Mouse (Mus musculus): Measurements from ENCODE around the gene Osgin1. TPM values are rescaled to one million over a fixed set of nuclear protein-coding genes. Genes with fewer than 3 reads are reported as not detected.

Gene Osgin1
- polyA plus RNA-seq, 1 experiment from 2014 or later = not detected

DNA sequence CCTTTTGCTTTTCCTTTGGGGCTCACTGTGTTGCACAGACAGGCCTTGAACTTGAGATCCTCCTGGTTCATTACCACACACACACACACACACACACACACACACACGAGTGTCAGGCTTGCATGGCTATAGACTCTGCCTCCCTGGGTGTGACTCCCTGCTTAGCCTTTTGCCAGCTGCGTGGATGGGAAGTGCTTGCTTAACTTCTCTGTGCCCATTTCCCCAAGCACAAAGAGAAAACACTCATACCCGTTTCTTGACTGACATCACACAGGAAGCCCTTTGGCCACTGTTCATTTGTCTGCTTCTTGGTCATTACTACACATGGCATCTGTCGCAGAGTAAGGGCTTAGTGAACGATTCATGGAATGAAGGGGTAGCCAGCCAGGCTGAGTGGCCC, 8.1 kb downstream of the Osgin1 start:
- H3K27ac ChIP-seq (replicated peaks; ENCODE audit: low read depth, low read length) = no peak overlapping the region
- ATAC-seq (ENCODE audit: low FRiP score, low TSS enrichment) = no peak
- H3K4me1 ChIP-seq (ENCODE audit: control insufficient read depth, insufficient read depth, low read length) = no peaks in the 10 kb centered on the region
- no peak overlapping the region for H3K9ac ChIP-seq (replicated peaks; ENCODE audit: low read length)
- no peak overlapping the region for H3K4me3 ChIP-seq (replicated peaks; ENCODE audit: low read depth, low read length)
- no peak for DNase-seq
- 76% methylated on average over 5 of the region's 5 CpGs for WGBS
- no peaks in the 10 kb centered on the region for H3K36me3 ChIP-seq (ENCODE audit: control insufficient read depth, insufficient read depth, low read length)
- H3K9me3 ChIP-seq (ENCODE audit: control insufficient read depth, low read length) = no peaks in the 10 kb centered on the region
- no peaks in the 10 kb centered on the region for H3K27me3 ChIP-seq (ENCODE audit: control insufficient read depth, insufficient read depth, low read length)
- H3K4me2 ChIP-seq (ENCODE audit: low read length) = no peak overlapping the region

DNA sequence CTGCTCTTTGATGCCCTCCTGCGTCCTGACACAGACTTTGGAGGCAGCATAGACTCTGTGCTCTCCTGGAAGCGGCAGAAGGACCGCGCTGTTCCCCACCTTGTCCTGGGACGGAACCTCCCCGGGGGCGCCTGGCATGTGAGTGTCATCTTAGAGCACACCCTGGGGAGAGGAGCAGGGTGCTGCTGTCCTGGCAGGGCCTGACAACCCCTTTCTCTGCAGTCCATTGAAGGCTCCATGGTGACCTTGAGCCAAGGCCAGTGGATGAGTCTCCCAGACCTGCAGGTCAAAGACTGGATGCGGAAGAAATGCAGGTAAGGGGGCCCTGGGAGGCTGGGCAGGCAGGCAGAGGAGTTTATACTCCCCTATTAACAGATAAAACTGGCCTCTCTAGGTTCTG, 9.0 kb downstream of the Osgin1 start:
- no peaks in the 10 kb centered on the region for H3K36me3 ChIP-seq (ENCODE audit: control insufficient read depth, insufficient read depth, low read length)
- H3K4me1 ChIP-seq (ENCODE audit: control insufficient read depth, insufficient read depth, low read length) = no peaks in the 10 kb centered on the region
- H3K4me3 ChIP-seq (replicated peaks; ENCODE audit: low read depth, low read length) = no peak overlapping the region
- no peak overlapping the region for H3K4me2 ChIP-seq (ENCODE audit: low read length)
- no peak for DNase-seq
- peaks cover 2% of the 10 kb centered on the region; the same call in 1 of the 2 replicates for H3K27me3 ChIP-seq (ENCODE audit: control insufficient read depth, insufficient read depth, low read length)
- no peaks in the 10 kb centered on the region for H3K9me3 ChIP-seq (ENCODE audit: control insufficient read depth, low read length)
- no peak overlapping the region for H3K9ac ChIP-seq (replicated peaks; ENCODE audit: low read length)
- 93% methylated on average over 8 of the region's 8 CpGs for WGBS
- no peak for ATAC-seq (ENCODE audit: low FRiP score, low TSS enrichment)
- no peak overlapping the region for H3K27ac ChIP-seq (replicated peaks; ENCODE audit: low read depth, low read length)

DNA sequence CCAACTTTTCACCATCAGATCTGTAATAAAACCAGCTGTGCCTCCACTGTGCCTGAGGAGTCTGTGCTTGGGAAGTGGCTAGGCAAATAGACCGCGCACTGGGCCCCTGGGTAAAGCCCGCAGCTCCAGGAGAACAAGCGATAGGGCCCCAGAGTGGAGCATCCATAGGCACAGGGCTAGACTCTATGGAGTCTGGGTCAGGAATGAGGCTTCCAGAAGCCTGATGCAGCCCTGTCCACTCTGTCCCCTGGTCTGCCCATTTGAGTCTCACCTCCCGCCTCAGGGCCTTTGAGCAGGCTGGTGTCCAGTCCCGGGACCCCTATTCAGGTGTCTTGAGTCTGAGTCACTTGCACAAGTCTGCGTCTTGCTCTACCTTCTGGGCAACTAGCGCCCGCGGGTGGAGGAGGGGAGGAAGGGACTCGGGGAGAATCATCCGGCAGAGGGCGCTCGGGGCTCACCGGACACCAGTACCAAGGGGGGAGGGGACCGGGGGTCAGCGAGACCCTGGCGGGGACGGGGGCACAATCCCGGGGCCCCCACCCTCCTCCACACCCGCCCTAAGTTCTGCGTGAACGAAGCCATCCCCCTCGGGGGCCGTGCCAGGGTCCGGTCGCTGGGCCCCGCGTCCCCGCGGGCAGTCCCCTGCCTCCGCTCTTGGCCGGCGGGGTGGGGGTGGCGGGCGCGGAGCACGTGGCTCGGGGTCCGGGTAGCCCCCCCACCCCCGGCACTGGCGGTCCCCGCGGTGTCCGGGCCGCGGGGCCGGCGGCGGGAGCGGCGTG, 12.5 kb downstream of the Osgin1 start, which contains the start of gene Necab2:
Gene Necab2 (plus strand): TSS at position 509 of the 779 bp plus-strand sequence.
- Histone ChIP-seq H3K27ac (replicated peaks; ENCODE audit: low read depth, low read length) (peak within 1 kb of the TSS; percentile 49), H3K4me2 (ENCODE audit: low read length) (peak within 1 kb of the TSS; percentile 81), H3K36me3 (ENCODE audit: control insufficient read depth, insufficient read depth, low read length) (no peaks in the 10 kb centered on the region), H3K4me3 (replicated peaks; ENCODE audit: low read depth, low read length) (peak within 1 kb of the TSS; percentile 64), H3K27me3 (ENCODE audit: control insufficient read depth, insufficient read depth, low read length) (peaks cover 7% of the 10 kb centered on the region; the same call in 1 of the 2 replicates), H3K9ac (replicated peaks; ENCODE audit: low read length) (peak within 1 kb of the TSS; percentile 77), H3K9me3 (ENCODE audit: control insufficient read depth, low read length) (no peaks in the 10 kb centered on the region), H3K4me1 (ENCODE audit: control insufficient read depth, insufficient read depth, low read length) (no peaks in the 10 kb centered on the region)
- DNase-seq (peak; percentile 94), ATAC-seq (ENCODE audit: low FRiP score, low TSS enrichment) (peak; percentile 69)
- 2% methylated on average over 34 of the region's 52 CpGs for WGBS

DNA sequence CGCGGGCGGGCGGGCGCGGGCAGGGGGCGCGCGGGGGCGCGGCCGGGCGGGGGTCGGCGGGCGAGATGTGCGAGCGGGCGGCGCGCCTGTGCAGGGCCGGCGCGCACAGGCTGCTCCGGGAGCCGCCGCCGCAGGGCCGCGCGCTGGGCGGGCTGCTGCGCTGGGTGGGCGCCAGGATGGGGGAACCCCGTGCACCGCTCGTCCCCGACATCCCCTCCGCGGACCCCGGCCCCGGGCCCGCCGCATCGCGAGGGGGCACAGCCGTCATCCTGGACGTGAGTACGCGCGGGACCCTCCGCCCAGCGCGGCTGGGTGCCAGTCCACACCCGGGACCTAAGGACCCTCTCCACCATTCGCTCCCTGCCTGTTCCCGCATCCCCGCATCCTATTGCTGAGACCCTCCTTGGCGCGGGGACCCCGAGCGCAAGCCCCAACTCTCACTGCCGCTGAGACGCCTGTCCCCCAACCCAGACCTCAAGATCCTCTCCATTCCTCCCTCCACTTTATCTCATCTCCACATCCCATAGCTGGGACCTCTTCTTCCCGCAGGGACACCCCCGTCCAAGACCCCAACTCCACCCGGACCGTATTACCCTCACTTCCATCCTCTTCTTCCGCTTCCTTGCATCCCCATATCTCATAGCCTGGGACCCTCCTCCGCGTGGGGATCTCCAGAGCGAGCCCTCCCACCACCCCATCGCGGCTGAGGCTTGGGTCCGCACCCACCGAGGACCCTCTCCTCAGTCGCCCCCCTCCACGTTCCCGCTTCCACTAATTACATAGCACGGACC, 13.3 kb downstream of the Osgin1 start:
- H3K9me3 ChIP-seq (ENCODE audit: control insufficient read depth, low read length) = no peaks in the 10 kb centered on the region

DNA sequence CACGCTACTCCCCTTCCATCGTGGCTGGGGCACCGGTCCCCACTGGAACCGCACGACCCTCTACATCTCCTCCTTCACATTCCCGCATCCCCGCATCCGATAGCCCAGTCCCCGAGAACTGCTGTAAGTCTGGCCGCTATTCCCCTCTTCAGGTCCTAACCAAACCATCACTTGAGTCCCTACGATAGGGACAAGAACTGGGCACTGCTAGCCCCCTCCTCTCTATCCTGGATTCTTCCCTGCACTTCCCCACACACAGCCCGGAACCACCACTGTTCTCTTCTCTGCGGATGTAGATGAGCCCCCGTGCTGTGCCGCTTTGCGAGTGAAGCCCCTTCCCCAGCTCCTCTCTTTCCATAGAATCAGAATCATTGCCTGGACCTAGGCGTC, 13.9 kb downstream of the Osgin1 start:
- peaks cover 7% of the 10 kb centered on the region; the same call in 1 of the 2 replicates for H3K27me3 ChIP-seq (ENCODE audit: control insufficient read depth, insufficient read depth, low read length)
- DNase-seq = peak; percentile 37
- no peaks in the 10 kb centered on the region for H3K36me3 ChIP-seq (ENCODE audit: control insufficient read depth, insufficient read depth, low read length)
- H3K4me1 ChIP-seq (ENCODE audit: control insufficient read depth, insufficient read depth, low read length) = no peaks in the 10 kb centered on the region
- no peaks in the 10 kb centered on the region for H3K9me3 ChIP-seq (ENCODE audit: control insufficient read depth, low read length)
- peak overlapping the region; percentile 20; the same call in 1 of the 2 replicates for H3K27ac ChIP-seq (replicated peaks; ENCODE audit: low read depth, low read length)
- H3K9ac ChIP-seq (replicated peaks; ENCODE audit: low read length) = peak overlapping the region; percentile 77
- under 1% methylated on average over 17 of the region's 17 CpGs for WGBS
- H3K4me3 ChIP-seq (replicated peaks; ENCODE audit: low read depth, low read length) = peak overlapping the region; percentile 64
- H3K4me2 ChIP-seq (ENCODE audit: low read length) = peak overlapping the region; percentile 81
- ATAC-seq (ENCODE audit: low FRiP score, low TSS enrichment) = no peak

More for the DNA sequence above, 13.3 kb downstream of the Osgin1 start:
- H3K36me3 ChIP-seq (ENCODE audit: control insufficient read depth, insufficient read depth, low read length) = no peaks in the 10 kb centered on the region
- DNase-seq (peak; percentile 79), ATAC-seq (ENCODE audit: low FRiP score, low TSS enrichment) (peak; percentile 73)
- peak overlapping the region; percentile 64 for H3K4me3 ChIP-seq (replicated peaks; ENCODE audit: low read depth, low read length)
- H3K9ac ChIP-seq (replicated peaks; ENCODE audit: low read length) = peak overlapping the region; percentile 77
- under 1% methylated on average over 41 of the region's 80 CpGs for WGBS
- H3K4me2 ChIP-seq (ENCODE audit: low read length) = peak overlapping the region; percentile 81
- peak overlapping the region; percentile 49 for H3K27ac ChIP-seq (replicated peaks; ENCODE audit: low read depth, low read length)
- H3K27me3 ChIP-seq (ENCODE audit: control insufficient read depth, insufficient read depth, low read length) = peaks cover 7% of the 10 kb centered on the region; the same call in 1 of the 2 replicates
- no peaks in the 10 kb centered on the region for H3K4me1 ChIP-seq (ENCODE audit: control insufficient read depth, insufficient read depth, low read length)

DNA sequence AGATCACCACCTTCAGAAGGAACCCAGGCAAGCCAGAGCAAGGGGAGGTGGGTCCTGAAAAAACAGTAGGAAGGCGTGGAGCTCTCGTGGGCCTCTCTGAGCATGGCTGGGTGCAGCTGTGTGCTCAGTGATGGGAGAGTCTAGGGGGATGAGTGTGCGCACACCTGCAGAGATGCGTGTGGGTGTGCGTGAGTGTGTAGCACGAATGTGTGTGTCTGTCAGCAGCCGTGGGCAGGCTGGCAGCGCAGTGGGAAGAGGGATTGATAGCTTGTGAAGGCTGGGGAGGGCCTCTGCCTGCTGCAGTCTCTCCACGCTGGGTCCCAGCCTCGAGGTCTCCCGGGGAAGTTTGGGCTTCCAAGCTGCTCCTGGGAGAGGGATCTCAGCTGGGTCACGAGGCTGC, 15.7 kb downstream of the Osgin1 start:
- Histone ChIP-seq H3K9ac (replicated peaks; ENCODE audit: low read length) (no peak overlapping the region), H3K36me3 (ENCODE audit: control insufficient read depth, insufficient read depth, low read length) (no peaks in the 10 kb centered on the region), H3K9me3 (ENCODE audit: control insufficient read depth, low read length) (no peaks in the 10 kb centered on the region), H3K27me3 (ENCODE audit: control insufficient read depth, insufficient read depth, low read length) (peaks cover 7% of the 10 kb centered on the region; the same call in 1 of the 2 replicates), H3K4me3 (replicated peaks; ENCODE audit: low read depth, low read length) (no peak overlapping the region), H3K4me1 (ENCODE audit: control insufficient read depth, insufficient read depth, low read length) (no peaks in the 10 kb centered on the region), H3K27ac (replicated peaks; ENCODE audit: low read depth, low read length) (no peak overlapping the region), H3K4me2 (ENCODE audit: low read length) (no peak overlapping the region)
- 80% methylated on average over 12 of the region's 12 CpGs for WGBS
- DNase-seq = no peak
- no peak for ATAC-seq (ENCODE audit: low FRiP score, low TSS enrichment)

DNA sequence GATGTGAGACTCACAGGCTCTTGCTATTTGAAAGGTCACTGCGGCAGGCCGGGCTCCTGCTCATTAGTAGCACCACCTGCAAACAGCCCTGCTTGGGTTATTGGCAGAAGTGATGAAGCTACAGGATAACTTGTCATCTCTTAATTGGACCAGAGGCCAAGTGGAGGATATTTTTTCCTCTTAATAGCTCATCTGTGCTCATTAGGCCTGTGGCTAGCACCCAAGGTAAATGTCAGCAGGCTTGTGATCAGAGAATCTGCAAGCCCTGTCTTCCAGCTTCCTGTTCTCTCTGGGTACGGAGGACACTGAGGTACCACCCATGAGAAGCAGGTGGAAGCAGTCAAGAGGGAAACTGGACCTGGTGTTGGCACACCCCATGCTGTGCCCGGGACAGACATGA, 17.2 kb downstream of the Osgin1 start:
- no peak for ATAC-seq (ENCODE audit: low FRiP score, low TSS enrichment)
- Histone ChIP-seq H3K9ac (replicated peaks; ENCODE audit: low read length) (no peak overlapping the region), H3K4me1 (ENCODE audit: control insufficient read depth, insufficient read depth, low read length) (no peaks in the 10 kb centered on the region), H3K4me3 (replicated peaks; ENCODE audit: low read depth, low read length) (no peak overlapping the region), H3K9me3 (ENCODE audit: control insufficient read depth, low read length) (no peaks in the 10 kb centered on the region), H3K27ac (replicated peaks; ENCODE audit: low read depth, low read length) (no peak overlapping the region), H3K27me3 (ENCODE audit: control insufficient read depth, insufficient read depth, low read length) (peaks cover 7% of the 10 kb centered on the region; the same call in 1 of the 2 replicates), H3K36me3 (ENCODE audit: control insufficient read depth, insufficient read depth, low read length) (no peaks in the 10 kb centered on the region), H3K4me2 (ENCODE audit: low read length) (no peak overlapping the region)
- 83% methylated on average over 4 of the region's 4 CpGs for WGBS
- DNase-seq = no peak

DNA sequence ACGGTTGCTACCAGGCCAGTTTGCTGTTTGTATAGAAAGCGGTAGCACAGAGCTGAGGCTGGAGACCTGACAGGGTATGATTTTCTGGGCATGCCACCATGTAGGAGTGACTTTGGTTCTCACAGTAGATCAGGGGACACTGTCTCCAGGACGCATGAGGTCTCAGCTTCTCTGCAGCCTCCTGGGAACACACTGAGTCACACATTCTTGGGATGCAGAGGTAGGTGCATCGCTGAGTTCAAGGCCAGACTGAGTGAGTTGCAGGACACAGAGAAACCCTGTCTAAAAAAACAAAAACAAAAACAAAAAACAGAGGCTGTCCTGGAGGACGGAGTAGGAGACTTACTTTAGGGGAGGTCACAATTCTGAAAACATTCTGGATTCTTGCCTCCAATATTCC, 19.0 kb downstream of the Osgin1 start:
- ATAC-seq (ENCODE audit: low FRiP score, low TSS enrichment) (no peak), DNase-seq (no peak)
- Histone ChIP-seq H3K9me3 (ENCODE audit: control insufficient read depth, low read length) (no peaks in the 10 kb centered on the region), H3K4me2 (ENCODE audit: low read length) (no peak overlapping the region), H3K36me3 (ENCODE audit: control insufficient read depth, insufficient read depth, low read length) (no peaks in the 10 kb centered on the region), H3K9ac (replicated peaks; ENCODE audit: low read length) (no peak overlapping the region), H3K4me1 (ENCODE audit: control insufficient read depth, insufficient read depth, low read length) (no peaks in the 10 kb centered on the region), H3K27ac (replicated peaks; ENCODE audit: low read depth, low read length) (no peak overlapping the region), H3K4me3 (replicated peaks; ENCODE audit: low read depth, low read length) (no peak overlapping the region), H3K27me3 (ENCODE audit: control insufficient read depth, insufficient read depth, low read length) (peaks cover 6% of the 10 kb centered on the region; the same call in 1 of the 2 replicates)
- WGBS = 88% methylated on average over 5 of the region's 5 CpGs

Measured in midbrain, embryonic 14.5 days (tissue).